Mouse (Mus musculus) kidney, embryonic 14.5 days (tissue): ENCODE results near the gene Bdp1. TPM values are rescaled to one million over a fixed set of nuclear protein-coding genes. Genes with fewer than 3 reads are reported as not detected.

Source experiments
- ATAC-seq: fragments of 200-750 bp; cut with Nextera tagmentation; 2 replicates; pipeline ENCODE4 v1.8.0; 2017; ENCODE audit warnings: moderate number of reproducible peaks, mild to moderate bottlenecking, moderate TSS enrichment, moderate library complexity; ENCODE audit not compliant: low FRiP score, low TSS enrichment
- H3K27ac ChIP-seq: fragments of 300-500 bp; sonication (generic); 2 replicates; pipeline ENCODE4 v1.5.1; 2014; ENCODE audit warnings: low read depth, mild to moderate bottlenecking, low read length, moderate library complexity, mixed read lengths
- H3K27me3 ChIP-seq: fragments of 300-500 bp; sonication (generic); 2 replicates; pipeline ENCODE4 v1.6.1; 2014; ENCODE audit warnings: mild to moderate bottlenecking, low read length; ENCODE audit not compliant: control insufficient read depth, insufficient read depth
- H3K36me3 ChIP-seq: fragments of 300-500 bp; sonication (generic); 2 replicates; pipeline ENCODE4 v1.6.1; 2014; ENCODE audit warnings: low read length, mixed read lengths; ENCODE audit not compliant: control insufficient read depth, insufficient read depth
- H3K4me1 ChIP-seq: fragments of 300-500 bp; sonication (generic); 2 replicates; pipeline ENCODE4 v1.6.1; 2014; ENCODE audit warnings: low read length, mixed read lengths; ENCODE audit not compliant: control insufficient read depth, insufficient read depth
- H3K4me2 ChIP-seq: fragments of 300-500 bp; sonication (generic); replicated peaks from 2 replicates; pipeline ENCODE4 v1.6.1; 2014; ENCODE audit warnings: low read depth, mild to moderate bottlenecking, low read length
- H3K4me3 ChIP-seq: fragments of 300-500 bp; sonication (generic); 2 replicates; pipeline ENCODE4 v1.5.1; 2014; ENCODE audit warnings: mild to moderate bottlenecking, low read length
- H3K9ac ChIP-seq: fragments of 300-500 bp; sonication (generic); 2 replicates; pipeline ENCODE4 v1.6.1; 2014; ENCODE audit warnings: low read depth, mild to moderate bottlenecking, low read length, moderate library complexity
- H3K9me3 ChIP-seq: fragments of 300-500 bp; sonication (generic); 2 replicates; pipeline ENCODE4 v1.6.1; 2016; ENCODE audit warnings: low read length; ENCODE audit not compliant: control insufficient read depth
- WGBS: fragments of 180-500 bp; shearing (Covaris S2); extraction: QIAGEN DNeasy Blood & Tissue Kit; methylation state at CpG from one replicate; pipeline ENCODE4 v1.1.7; 2014; 5-methylcytosine and 5-hydroxymethylcytosine counted together
- polyA plus RNA-seq: library from polyadenylated mRNA; unstranded; fragments of >200 nt; fragmentation: Nextera tagmentation; extraction: Ambion mirVana; gene quantifications from 2 replicates; pipeline ENCODE4 v1.2.1, GENCODE M21; 2014

Bdp1 gene
- 31.8 and 35.2 TPM in 2 replicates for polyA plus RNA-seq

- peak within 1 kb of the TSS; percentile 91 for H3K9ac ChIP-seq
- ATAC-seq = peak; percentile 78
- 0% methylated on average over 41 of the region's 44 CpGs for whole genome bisulfite sequencing
- peaks cover 2% of the 10 kb centered on the region; the same call in 1 of the 2 replicates for H3K36me3 ChIP-seq
- H3K9me3 ChIP-seq = no peaks in the 10 kb centered on the region
- H3K4me2 ChIP-seq = peak within 1 kb of the TSS; percentile 76
- no peaks in the 10 kb centered on the region for H3K27me3 ChIP-seq
- H3K4me1 ChIP-seq = peaks cover 11% of the 10 kb centered on the region; the same call in 1 of the 2 replicates
- H3K27ac ChIP-seq = peak within 1 kb of the TSS; percentile 88
- H3K4me3 ChIP-seq = peak within 1 kb of the TSS; percentile 99
These were observed at the start of gene Bdp1 for GRCm38 (mm10) chr13:100103748-100104254. Bdp1 (minus strand) TSS chr13:100104070.

- Histone ChIP-seq H3K4me2 (no peak overlapping the region), H3K9me3 (no peaks in the 10 kb centered on the region), H3K9ac (no peak overlapping the region), H3K27ac (no peak overlapping the region), H3K27me3 (no peaks in the 10 kb centered on the region), H3K4me1 (no peaks in the 10 kb centered on the region), H3K36me3 (no peaks in the 10 kb centered on the region), H3K4me3 (no peak overlapping the region)
- ATAC-seq = no peak
- 53% methylated on average over 1 of the region's 1 CpGs for WGBS
These were observed 48.8 kb upstream of the Bdp1 start for GRCm38 (mm10) chr13:100152659-100153058.

- H3K27ac ChIP-seq = no peak overlapping the region
- H3K4me1 ChIP-seq = no peaks in the 10 kb centered on the region
- H3K27me3 ChIP-seq = no peaks in the 10 kb centered on the region
- no peak overlapping the region for H3K4me3 ChIP-seq
- H3K9me3 ChIP-seq = no peaks in the 10 kb centered on the region
- WGBS = 81% methylated on average over 8 of the region's 8 CpGs
- peaks cover 20% of the 10 kb centered on the region for H3K36me3 ChIP-seq
- H3K9ac ChIP-seq = no peak overlapping the region
- H3K4me2 ChIP-seq = no peak overlapping the region
- no peak for ATAC-seq
These were observed 37.9 kb upstream of the Bdp1 start for GRCm38 (mm10) chr13:100141646-100142314.

DNA sequence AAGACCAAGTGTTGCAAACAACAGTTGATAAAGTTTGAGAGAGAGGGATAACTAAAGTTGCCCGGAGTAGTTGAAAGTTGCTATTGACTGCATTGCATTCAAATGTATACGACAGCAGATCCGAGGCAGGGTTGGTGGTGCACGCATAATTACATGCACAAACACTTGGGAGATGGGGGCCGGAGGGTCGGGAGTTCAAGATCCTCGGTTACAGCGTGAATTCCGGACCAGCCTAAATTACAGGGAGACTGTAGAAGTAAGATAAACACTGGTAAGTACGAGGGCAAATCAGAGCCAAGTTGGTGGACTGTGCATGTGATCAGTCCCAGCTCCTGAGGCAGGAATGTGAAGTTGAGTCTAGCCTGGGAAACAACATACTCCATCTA is 21.4 kb upstream of the Bdp1 start:
- H3K27me3 ChIP-seq = no peaks in the 10 kb centered on the region
- peaks cover 9% of the 10 kb centered on the region for H3K4me1 ChIP-seq
- WGBS = 2% methylated on average over 10 of the region's 10 CpGs
- no peak overlapping the region for H3K27ac ChIP-seq
- peaks cover 27% of the 10 kb centered on the region for H3K36me3 ChIP-seq
- no peaks in the 10 kb centered on the region for H3K9me3 ChIP-seq
- ATAC-seq = 0 out of 2 replicates have a peak, but pooled peaks have one; percentile 41
- peak overlapping the region; percentile 93 for H3K9ac ChIP-seq
- H3K4me2 ChIP-seq = peak overlapping the region; percentile 94
- peak overlapping the region; percentile 99 for H3K4me3 ChIP-seq

DNA sequence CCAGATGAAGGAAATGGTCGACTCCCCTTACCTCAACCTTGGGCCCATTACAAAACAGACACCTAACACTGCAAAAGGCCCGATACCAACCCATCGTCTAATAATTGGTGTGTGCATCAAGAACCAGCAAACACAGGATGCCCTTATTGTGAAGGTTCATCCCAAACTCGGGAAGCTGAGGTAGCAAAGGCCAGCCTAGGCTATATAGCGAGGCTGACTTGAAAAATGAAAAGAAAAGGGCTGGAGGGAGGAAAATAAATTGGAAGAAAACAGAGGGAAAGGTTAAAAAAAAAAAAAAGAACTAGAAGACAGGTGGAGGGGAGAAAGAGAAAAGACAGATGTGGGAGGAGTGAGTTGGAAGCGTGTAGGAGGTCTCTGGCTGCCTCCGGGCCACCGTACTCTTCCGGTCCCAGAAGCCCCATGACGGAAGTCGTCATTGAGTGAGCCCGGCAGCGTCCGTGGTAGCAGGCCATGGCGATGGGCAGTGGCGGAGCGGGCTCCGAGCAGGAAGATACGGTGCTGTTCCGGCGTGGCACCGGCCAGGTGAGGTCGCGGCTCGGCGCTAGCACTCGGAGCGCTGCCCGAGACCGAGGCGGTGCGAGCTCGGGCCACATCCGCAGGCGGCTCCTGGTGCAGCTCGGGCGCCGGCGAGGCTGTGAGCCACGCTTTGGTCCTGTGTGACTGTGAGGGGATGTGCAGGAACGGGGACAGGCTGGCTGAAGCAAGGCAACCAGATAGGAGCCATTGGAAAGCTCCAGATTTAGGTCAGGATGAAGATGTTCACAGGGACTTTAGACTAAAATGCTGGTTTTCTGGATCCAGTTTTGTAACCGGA is 20.8 kb upstream of the Bdp1 start, which contains the start of gene Smn1:
TSS of gene Smn1 (plus strand) at position 430 of the 835 bp plus-strand sequence.
- no peak within 1 kb of the TSS for H3K27ac ChIP-seq
- no peaks in the 10 kb centered on the region for H3K9me3 ChIP-seq
- peak; percentile 98 for ATAC-seq

DNA sequence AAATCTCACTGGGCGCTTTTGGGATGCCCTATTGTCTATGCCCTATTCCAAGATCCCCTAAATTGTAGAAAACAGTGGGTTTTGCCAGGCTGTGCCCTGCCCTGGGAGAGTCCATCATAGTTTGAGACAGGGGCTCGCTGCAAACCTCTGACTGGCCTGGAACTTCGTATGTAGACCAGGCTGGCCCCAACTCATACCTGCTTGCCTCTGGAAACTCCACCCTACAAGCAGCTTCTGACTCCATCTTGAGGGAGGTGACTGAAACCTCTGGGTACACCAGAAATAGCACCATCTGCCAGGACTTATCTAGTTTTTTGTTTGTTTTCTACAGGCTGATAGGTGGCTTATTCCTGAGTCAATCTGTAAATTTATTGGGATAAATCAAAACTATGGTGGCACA is 20.1 kb upstream of the Bdp1 start:
- Histone ChIP-seq H3K27ac (no peak overlapping the region), H3K27me3 (no peaks in the 10 kb centered on the region), H3K9me3 (no peaks in the 10 kb centered on the region), H3K4me2 (peak overlapping the region; percentile 94), H3K36me3 (peaks cover 22% of the 10 kb centered on the region), H3K9ac (no peak overlapping the region; the same call in 1 of the 2 replicates), H3K4me1 (peaks cover 9% of the 10 kb centered on the region), H3K4me3 (peak overlapping the region; percentile 99)
- no peak for ATAC-seq
- WGBS = 78% methylated on average over 3 of the region's 3 CpGs

More for the DNA sequence above, 20.8 kb upstream of the Bdp1 start, which contains the start of gene Smn1:
- H3K4me3 ChIP-seq = peak within 1 kb of the TSS; percentile 99
- H3K9ac ChIP-seq = peak within 1 kb of the TSS; percentile 93
- WGBS = 4% methylated on average over 42 of the region's 42 CpGs
- H3K4me2 ChIP-seq = peak within 1 kb of the TSS; percentile 94
- no peaks in the 10 kb centered on the region for H3K27me3 ChIP-seq
- peaks cover 27% of the 10 kb centered on the region for H3K36me3 ChIP-seq
- peaks cover 9% of the 10 kb centered on the region for H3K4me1 ChIP-seq

DNA sequence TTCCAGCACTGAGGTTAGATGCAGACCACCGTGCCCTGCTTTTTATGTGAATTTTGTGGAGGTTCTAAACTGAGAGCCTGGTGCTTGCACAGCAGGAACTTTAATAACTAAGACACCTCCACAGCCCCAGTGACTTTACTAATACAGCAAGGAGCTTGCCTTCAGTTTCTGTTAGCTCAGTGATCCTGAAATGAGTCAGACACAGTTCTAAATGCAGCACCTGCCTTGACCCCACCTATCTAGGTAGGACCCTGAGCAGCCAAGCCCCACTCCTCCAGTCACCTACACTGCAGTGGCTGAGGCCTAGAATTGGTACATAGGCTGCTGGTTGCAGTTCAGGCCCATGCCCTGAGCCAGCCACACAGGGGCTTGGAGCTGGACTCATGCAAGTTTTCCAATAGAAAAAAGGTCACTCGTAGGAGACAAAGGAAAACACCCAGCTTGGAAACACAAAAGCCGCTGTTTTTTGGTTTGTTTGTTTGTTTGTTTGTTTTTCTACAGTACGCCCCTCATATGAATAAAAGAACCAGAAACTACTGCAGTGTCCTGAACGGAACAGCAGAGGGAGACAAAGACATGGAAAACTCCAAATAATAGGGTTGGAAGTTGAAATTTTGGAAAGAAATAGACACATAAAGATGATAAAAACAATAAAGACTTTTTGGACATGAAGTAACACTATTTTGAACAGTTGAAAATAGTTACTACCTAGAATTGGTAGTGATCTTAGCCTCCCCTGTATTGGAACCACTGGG is 8.5 kb upstream of the Bdp1 start:
- H3K4me3 ChIP-seq = no peak overlapping the region
- H3K4me2 ChIP-seq = no peak overlapping the region
- H3K36me3 ChIP-seq = peaks cover 15% of the 10 kb centered on the region; the same call in 1 of the 2 replicates
- H3K27me3 ChIP-seq = no peaks in the 10 kb centered on the region
- no peak overlapping the region for H3K9ac ChIP-seq
- no peaks in the 10 kb centered on the region for H3K4me1 ChIP-seq
- no peak overlapping the region for H3K27ac ChIP-seq
- no peak for ATAC-seq
- 45% methylated on average over 5 of the region's 5 CpGs for WGBS
- H3K9me3 ChIP-seq = no peaks in the 10 kb centered on the region

DNA sequence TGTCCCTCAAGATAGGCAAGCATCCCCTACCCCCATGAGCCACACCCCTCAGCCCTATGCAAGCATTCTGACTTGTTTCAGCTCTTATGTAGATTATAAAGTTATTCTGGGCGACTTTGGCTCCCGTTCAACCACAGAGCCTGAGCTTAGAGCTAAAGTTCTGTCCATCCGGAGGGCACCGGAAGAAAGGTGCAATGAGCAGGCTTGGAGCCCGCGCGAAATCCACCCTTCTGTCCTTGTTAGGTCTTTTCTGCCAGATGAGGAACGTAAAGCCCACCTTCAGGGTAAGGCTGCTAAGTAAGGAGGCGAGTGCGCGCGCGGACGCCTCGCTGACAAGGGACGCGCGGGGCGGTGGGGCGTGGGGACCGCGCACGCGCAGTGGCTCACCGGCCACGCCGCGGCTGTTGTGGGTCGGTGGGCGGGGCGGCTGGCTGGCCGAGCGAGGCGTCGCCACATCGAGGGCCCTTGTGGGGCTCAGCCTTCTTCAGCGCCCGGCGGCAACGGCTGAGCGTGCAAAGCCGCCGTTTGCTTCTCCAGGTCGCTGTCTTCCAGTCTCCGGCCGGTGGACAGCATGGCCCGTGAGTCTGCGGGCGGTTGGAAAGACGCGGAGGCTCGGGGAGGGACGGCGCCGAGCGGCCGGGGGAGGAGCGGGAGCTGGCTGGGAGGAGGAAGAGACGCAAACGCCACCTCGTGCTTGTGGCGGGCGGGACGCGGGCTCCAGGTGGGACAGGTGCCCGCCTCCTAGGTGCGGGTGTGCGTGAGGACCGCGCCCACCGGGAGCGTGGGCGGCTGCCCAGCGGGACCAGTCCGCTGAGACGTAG is 4.0 kb upstream of the Bdp1 start, which contains the start of gene Serf1:
TSS of gene Serf1 (plus strand) at position 361 of the 821 bp plus-strand sequence.
- Histone ChIP-seq H3K27me3 (no peaks in the 10 kb centered on the region), H3K4me3 (peak within 1 kb of the TSS; percentile 76), H3K4me1 (peaks cover under 1% of the 10 kb centered on the region; the same call in 1 of the 2 replicates), H3K4me2 (peak within 1 kb of the TSS; percentile 85), H3K27ac (peak within 1 kb of the TSS; percentile 59), H3K36me3 (no peaks in the 10 kb centered on the region), H3K9me3 (no peaks in the 10 kb centered on the region), H3K9ac (peak within 1 kb of the TSS; percentile 82)
- ATAC-seq = peak; percentile 85
- under 1% methylated on average over 66 of the region's 76 CpGs for WGBS
